Mouse (Mus musculus) hindbrain, postnatal 0 days (tissue): Measurements from ENCODE around the gene Klk10. TPM values are rescaled to one million over a fixed set of nuclear protein-coding genes. Genes with fewer than 3 reads are reported as not detected.

Source experiments
- ATAC-seq: fragments of 200-750 bp; cut with Nextera tagmentation; 2 replicates; pipeline ENCODE4 v1.8.0; 2017; ENCODE audit warnings: mild to moderate bottlenecking, moderate TSS enrichment, moderate library complexity
- DNase-seq: peaks from one replicate; pipeline ENCODE4 v3.0.0-alpha.2; 2015; ENCODE audit warnings: low spot score
- H3K27ac ChIP-seq: fragments of 300-500 bp; sonication (generic); 2 replicates; pipeline ENCODE4 v1.5.1; 2014; ENCODE audit warnings: mild to moderate bottlenecking
- H3K27me3 ChIP-seq: fragments of 300-500 bp; sonication (generic); 2 replicates; pipeline ENCODE4 v1.6.1; 2014; ENCODE audit warnings: low read length, mixed read lengths; ENCODE audit not compliant: insufficient read depth
- H3K36me3 ChIP-seq: fragments of 300-500 bp; sonication (generic); 2 replicates; pipeline ENCODE4 v1.6.1; 2014; ENCODE audit warnings: low read length, mixed read lengths; ENCODE audit not compliant: insufficient read depth
- H3K4me1 ChIP-seq: fragments of 300-500 bp; sonication (generic); 2 replicates; pipeline ENCODE4 v1.6.1; 2014; ENCODE audit warnings: antibody characterized with exemption, low read length, mixed read lengths; ENCODE audit not compliant: insufficient read depth
- H3K4me2 ChIP-seq: fragments of 300-500 bp; sonication (generic); 2 replicates; pipeline ENCODE4 v1.6.1; 2014; ENCODE audit warnings: low read depth, mild to moderate bottlenecking, low read length, moderate library complexity, mixed read lengths
- H3K4me3 ChIP-seq: fragments of 300-500 bp; sonication (generic); 2 replicates; pipeline ENCODE4 v1.5.1; 2014; ENCODE audit warnings: low read length
- H3K9ac ChIP-seq: fragments of 300-500 bp; sonication (generic); replicated peaks from 2 replicates; pipeline ENCODE4 v1.6.1; 2014; ENCODE audit warnings: mild to moderate bottlenecking, low read length, moderate library complexity, mixed read lengths
- H3K9me3 ChIP-seq: fragments of 300-500 bp; sonication (generic); 2 replicates; pipeline ENCODE4 v1.6.1; 2016; ENCODE audit warnings: low read length, mixed read lengths
- CTCF ChIP-seq: IDR thresholded peaks from 2 replicates; pipeline ENCODE4 v1.5.1; 2016; ENCODE audit warnings: antibody characterized with exemption, control low read depth, low read depth
- WGBS: fragments of 180-500 bp; shearing (Covaris S2); extraction: QIAGEN DNeasy Blood & Tissue Kit; methylation state at CpG from one replicate; pipeline ENCODE4 v1.1.7; 2014; 5-methylcytosine and 5-hydroxymethylcytosine counted together
- polyA plus RNA-seq: library from polyadenylated mRNA; unstranded; fragments of >200 nt; fragmentation: Nextera tagmentation; extraction: Ambion mirVana; gene quantifications from 2 replicates; pipeline ENCODE4 v1.2.1, GENCODE M21; 2015
- total RNA-seq: library from RNA; depleted of rRNA; stranded (reverse); fragments of >200 nt; gene quantifications from 2 replicates; pipeline ENCODE4 v1.2.3, GENCODE M21; 2014; rRNA removed

Klk10 gene
- total and polyA plus RNA-seq, 2 experiments from 2014 or later = 0.14 TPM; not detected in 1

- no peaks in the 10 kb centered on the region for H3K9me3 ChIP-seq
- H3K9ac ChIP-seq = no peak overlapping the region
- no peak for ATAC-seq
- no peak overlapping the region for H3K4me2 ChIP-seq
- no peak overlapping the region for H3K27ac ChIP-seq
- no peak overlapping the region for H3K4me3 ChIP-seq
- 87% methylated on average over 7 of the region's 7 CpGs for WGBS
- no peak for TF ChIP-seq CTCF
- DNase-seq = no peak
- no peaks in the 10 kb centered on the region for H3K36me3 ChIP-seq
- H3K27me3 ChIP-seq = no peaks in the 10 kb centered on the region
- H3K4me1 ChIP-seq = no peaks in the 10 kb centered on the region
Observed at GRCm38 (mm10) chr7:43815211-43815610, 34.4 kb downstream of the Klk10 start.

- H3K36me3 ChIP-seq = no peaks in the 10 kb centered on the region
- no peak for TF ChIP-seq CTCF
- no peak for DNase-seq
Observed at GRCm38 (mm10) chr7:43816746-43817145, 35.9 kb downstream of the Klk10 start.

DNA sequence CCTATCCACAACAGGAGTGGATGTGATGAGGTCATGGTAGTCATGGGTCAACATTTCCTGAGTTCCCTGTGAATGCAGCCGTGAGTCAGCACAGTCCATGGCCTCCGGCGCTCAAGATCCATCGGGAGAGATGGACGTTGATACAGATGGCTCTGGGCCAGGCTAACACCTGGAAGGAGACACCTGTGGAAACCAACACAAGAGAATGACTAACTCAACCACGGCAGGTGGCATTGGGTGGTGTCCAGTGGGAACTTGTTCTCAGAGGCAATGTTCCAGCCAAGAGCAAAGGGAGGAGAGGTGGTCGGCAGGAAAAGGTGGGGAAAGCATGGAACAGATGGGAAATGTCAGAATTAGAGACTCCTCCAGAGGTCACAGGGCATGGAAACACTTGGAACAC, 40.7 kb downstream of the Klk10 start:
- no peaks in the 10 kb centered on the region for H3K36me3 ChIP-seq
- no peak overlapping the region for H3K27ac ChIP-seq
- no peak overlapping the region for H3K4me2 ChIP-seq
- H3K9me3 ChIP-seq = no peaks in the 10 kb centered on the region
- WGBS = 93% methylated on average over 7 of the region's 7 CpGs
- no peak overlapping the region for H3K4me3 ChIP-seq
- DNase-seq (no peak), ATAC-seq (no peak)
- no peaks in the 10 kb centered on the region for H3K27me3 ChIP-seq
- no peaks in the 10 kb centered on the region for H3K4me1 ChIP-seq
- no peak for TF ChIP-seq CTCF
- no peak overlapping the region for H3K9ac ChIP-seq

More at GRCm38 (mm10) chr7:43816746-43817145, 35.9 kb downstream of the Klk10 start:
- Histone ChIP-seq H3K27me3 (no peaks in the 10 kb centered on the region), H3K9ac (no peak overlapping the region), H3K4me1 (no peaks in the 10 kb centered on the region), H3K9me3 (no peaks in the 10 kb centered on the region), H3K4me2 (no peak overlapping the region), H3K4me3 (no peak overlapping the region), H3K27ac (no peak overlapping the region)
- ATAC-seq = no peak

GRCm38 (mm10) chr7:43824199-43824598, 43.4 kb downstream of the Klk10 start, which contains the start of gene Klk6:
Klk6 (plus strand) TSS chr7:43824499.
- H3K9ac ChIP-seq = no peak within 1 kb of the TSS
- no peak for TF ChIP-seq CTCF
- no peaks in the 10 kb centered on the region for H3K9me3 ChIP-seq
- H3K27me3 ChIP-seq = no peaks in the 10 kb centered on the region
- no peak for DNase-seq
- ATAC-seq = no peak
- H3K4me3 ChIP-seq = no peak within 1 kb of the TSS
- no peaks in the 10 kb centered on the region for H3K4me1 ChIP-seq
- no peak within 1 kb of the TSS for H3K27ac ChIP-seq
- H3K4me2 ChIP-seq = no peak within 1 kb of the TSS
- H3K36me3 ChIP-seq = no peaks in the 10 kb centered on the region
- WGBS = 61% methylated on average over 10 of the region's 10 CpGs

DNA sequence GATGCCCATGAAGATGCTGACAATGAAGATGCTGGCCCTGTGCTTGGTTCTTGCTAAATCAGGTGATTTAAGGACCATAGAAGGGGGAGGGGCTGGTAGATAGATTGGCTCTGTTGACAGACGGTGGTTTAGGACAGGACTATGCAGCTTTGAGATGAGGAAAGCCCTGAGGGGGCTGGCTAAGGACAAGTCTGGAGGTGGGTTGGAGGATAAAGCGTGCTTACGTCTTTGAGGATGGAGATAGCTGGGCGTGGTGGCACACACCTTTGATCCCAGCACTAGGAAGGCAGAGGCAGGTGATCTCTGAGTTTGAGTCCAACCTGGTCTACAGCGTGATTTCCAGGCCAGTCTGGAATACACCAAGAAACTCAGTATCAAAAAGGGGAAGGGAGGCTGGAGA, 45.2 kb downstream of the Klk10 start:
- Histone ChIP-seq H3K36me3 (no peaks in the 10 kb centered on the region), H3K4me3 (no peak overlapping the region), H3K27me3 (no peaks in the 10 kb centered on the region), H3K27ac (no peak overlapping the region), H3K4me2 (no peak overlapping the region), H3K9me3 (no peaks in the 10 kb centered on the region), H3K4me1 (no peaks in the 10 kb centered on the region), H3K9ac (no peak overlapping the region)
- WGBS = 94% methylated on average over 5 of the region's 5 CpGs
- ATAC-seq (no peak), DNase-seq (no peak)
- TF ChIP-seq CTCF = no peak

GRCm38 (mm10) chr7:43827706-43828105, 46.9 kb downstream of the Klk10 start:
- ATAC-seq (no peak), DNase-seq (no peak)
- Histone ChIP-seq H3K4me1 (no peaks in the 10 kb centered on the region), H3K36me3 (no peaks in the 10 kb centered on the region), H3K9me3 (no peaks in the 10 kb centered on the region), H3K4me2 (no peak overlapping the region), H3K27ac (no peak overlapping the region), H3K9ac (no peak overlapping the region), H3K4me3 (no peak overlapping the region), H3K27me3 (no peaks in the 10 kb centered on the region)
- WGBS = 79% methylated on average over 4 of the region's 4 CpGs
- no peak for TF ChIP-seq CTCF

GRCm38 (mm10) chr7:43829006-43829405, 48.2 kb downstream of the Klk10 start:
- DNase-seq = no peak
- no peak for ATAC-seq
- no peak for TF ChIP-seq CTCF
- 92% methylated on average over 8 of the region's 8 CpGs for WGBS
- Histone ChIP-seq H3K27me3 (no peaks in the 10 kb centered on the region), H3K36me3 (no peaks in the 10 kb centered on the region), H3K4me2 (no peak overlapping the region), H3K9me3 (no peaks in the 10 kb centered on the region), H3K4me1 (no peaks in the 10 kb centered on the region), H3K9ac (no peak overlapping the region), H3K4me3 (no peak overlapping the region), H3K27ac (no peak overlapping the region)

Other genes with a start within 250 kb of the Klk10 start
- 1.4 and 2.0 TPM in 2 replicates for gene Cd33, start 236.6 kb upstream of the Klk10 start, total RNA-seq
- 1.8 and 2.0 TPM in 2 replicates for gene Cd33, start 236.6 kb upstream of the Klk10 start, polyA plus RNA-seq
- gene Zfp658, start 218.8 kb upstream of the Klk10 start, total RNA-seq = 8.0 and 8.3 TPM in 2 replicates
- gene Zfp658, start 218.8 kb upstream of the Klk10 start, polyA plus RNA-seq = 2.5 and 3.3 TPM in 2 replicates
- gene Zfp719, start 201.4 kb upstream of the Klk10 start, total RNA-seq = 10.8 and 11.6 TPM in 2 replicates
- 4.7 and 5.3 TPM in 2 replicates for gene Zfp719, start 201.4 kb upstream of the Klk10 start, polyA plus RNA-seq
- 1.0 TPM in 1 of 2 replicates, not detected in the other for gene Zfp819, start 173.9 kb upstream of the Klk10 start, total RNA-seq
- 0.40 and 0.62 TPM in 2 replicates for gene Zfp819, start 173.9 kb upstream of the Klk10 start, polyA plus RNA-seq
- gene Ceacam18, start 146.3 kb upstream of the Klk10 start, total RNA-seq = not detected in 2 replicates
- gene Ceacam18, start 146.3 kb upstream of the Klk10 start, polyA plus RNA-seq = 0.08 TPM in 1 of 2 replicates, not detected in the other
- not detected in 2 replicates for gene Siglece, start 120.9 kb upstream of the Klk10 start, total RNA-seq
- 0.40 and 0.48 TPM in 2 replicates for gene Siglece, start 120.9 kb upstream of the Klk10 start, polyA plus RNA-seq
- gene Ctu1, start 109.0 kb upstream of the Klk10 start, total RNA-seq = 32.4 and 36.4 TPM in 2 replicates
- gene Ctu1, start 109.0 kb upstream of the Klk10 start, polyA plus RNA-seq = 14.5 and 14.7 TPM in 2 replicates
- not detected in 2 replicates for gene Klk14, start 90.6 kb upstream of the Klk10 start, total RNA-seq
- not detected in 2 replicates for gene Klk14, start 90.6 kb upstream of the Klk10 start, polyA plus RNA-seq
- gene Klk13, start 68.5 kb upstream of the Klk10 start, total RNA-seq = not detected in 2 replicates
- 0.10 and 0.32 TPM in 2 replicates for gene Klk13, start 68.5 kb upstream of the Klk10 start, polyA plus RNA-seq
- gene Klk12, start 12.1 kb upstream of the Klk10 start, total RNA-seq = not detected in 2 replicates
- gene Klk12, start 12.1 kb upstream of the Klk10 start, polyA plus RNA-seq = not detected in 2 replicates
- gene Klk11, start 6.4 kb upstream of the Klk10 start, total RNA-seq = not detected in 2 replicates
- gene Klk11, start 6.4 kb upstream of the Klk10 start, polyA plus RNA-seq = not detected in 2 replicates
- gene Klk9, start 10.9 kb downstream of the Klk10 start, total RNA-seq = not detected in 2 replicates
- 0.20 TPM in 1 of 2 replicates, not detected in the other for gene Klk9, start 10.9 kb downstream of the Klk10 start, polyA plus RNA-seq
- gene Klk8, start 16.5 kb downstream of the Klk10 start, total RNA-seq = 9.5 and 11.3 TPM in 2 replicates
- gene Klk8, start 16.5 kb downstream of the Klk10 start, polyA plus RNA-seq = 10.8 and 12.5 TPM in 2 replicates
- gene Klk7, start 30.3 kb downstream of the Klk10 start, total RNA-seq = not detected in 2 replicates
- gene Klk7, start 30.3 kb downstream of the Klk10 start, polyA plus RNA-seq = 0.09 and 0.19 TPM in 2 replicates
- gene Klk6, start 43.5 kb downstream of the Klk10 start, total RNA-seq = not detected in 2 replicates
- not detected in 2 replicates for gene Klk6, start 43.5 kb downstream of the Klk10 start, polyA plus RNA-seq
- gene Klk5, start 60.9 kb downstream of the Klk10 start, total RNA-seq = not detected in 2 replicates
- gene Klk5, start 60.9 kb downstream of the Klk10 start, polyA plus RNA-seq = not detected in 2 replicates
- 1.7 TPM in 2 replicates for gene Klk4, start 100.1 kb downstream of the Klk10 start, total RNA-seq
- 2.7 and 3.1 TPM in 2 replicates for gene Klk4, start 100.1 kb downstream of the Klk10 start, polyA plus RNA-seq
- not detected in 2 replicates for gene Klk15, start 152.7 kb downstream of the Klk10 start, total RNA-seq
- gene Klk15, start 152.7 kb downstream of the Klk10 start, polyA plus RNA-seq = not detected in 2 replicates
- gene Klk1b8, start 169.6 kb downstream of the Klk10 start, total RNA-seq = not detected in 2 replicates
- gene Klk1b8, start 169.6 kb downstream of the Klk10 start, polyA plus RNA-seq = 0.18 TPM in 1 of 2 replicates, not detected in the other
- gene Klk1b1, start 185.7 kb downstream of the Klk10 start, total RNA-seq = not detected in 2 replicates
- gene Klk1b1, start 185.7 kb downstream of the Klk10 start, polyA plus RNA-seq = not detected in 2 replicates
- not detected in 2 replicates for gene Klk1b9, start 195.0 kb downstream of the Klk10 start, total RNA-seq
- not detected in 2 replicates for gene Klk1b9, start 195.0 kb downstream of the Klk10 start, polyA plus RNA-seq
- gene Klk1b11, start 214.8 kb downstream of the Klk10 start, total RNA-seq = not detected in 2 replicates
- not detected in 2 replicates for gene Klk1b11, start 214.8 kb downstream of the Klk10 start, polyA plus RNA-seq
- gene Klk1b26, start 231.1 kb downstream of the Klk10 start, total RNA-seq = 0.54 TPM in 1 of 2 replicates, not detected in the other
- gene Klk1b26, start 231.1 kb downstream of the Klk10 start, polyA plus RNA-seq = not detected in 2 replicates